Mouse (Mus musculus) thymus, postnatal 10 days (tissue): ENCODE measurements at regions not wholly inside any gene's neighbourhood (a gene's known extent, or its start where the extent isn't known, plus 50 kb on each side); places are given as distances from the start of the nearest gene placed in this dataset.
A peak's percentile ranks its signal among the peaks of the same experiment; 100 is the strongest.
"Not testable (repeated sequence)": the region's sequence is repeated elsewhere in the genome, so short reads cannot be mapped to it uniquely, and the experiment has no call there.

ENCODE experiments used
- DNase-seq, 2 experiments: peaks; one replicate each; pipeline ENCODE4 v3.0.0; 2021; ENCODE audit warnings: low spot score in 2 of 2

- DNase-seq, result no peak
Observed at GRCm38 (mm10) chr6:144940871-144941380, 135.1 kb downstream of the Bcat1 start.

GRCm38 (mm10) chr6:144938613-144939236, 137.3 kb downstream of the Bcat1 start:
- DNase-seq, result no peak

GRCm38 (mm10) chr6:144937211-144937610, 138.8 kb downstream of the Bcat1 start:
- DNase-seq, result no peak

DNA sequence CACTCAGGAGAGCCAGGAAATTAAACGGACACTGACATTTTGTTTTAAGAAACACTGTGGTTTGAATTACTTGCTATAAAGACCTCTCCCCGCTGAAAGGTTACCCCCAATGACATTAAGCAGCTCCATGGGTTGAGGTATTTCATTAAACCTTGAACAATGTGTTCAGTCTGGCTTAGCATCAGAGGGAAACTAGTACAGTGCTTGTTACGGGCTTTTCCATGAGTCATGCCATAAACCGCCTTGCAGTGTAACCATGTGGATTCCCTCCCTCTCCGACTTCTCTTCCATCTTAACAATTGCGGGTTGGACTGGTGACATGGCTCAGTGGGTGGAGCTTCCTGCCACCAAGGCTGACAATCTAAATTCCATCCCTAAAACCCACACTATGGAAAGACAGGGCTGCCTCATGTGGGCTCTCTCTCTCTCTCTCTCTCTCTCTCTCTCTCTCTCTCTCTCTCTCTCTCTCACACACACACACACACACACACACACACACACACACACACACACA, 142.2 kb downstream of the Bcat1 start:
- DNase-seq, result no peak

DNA sequence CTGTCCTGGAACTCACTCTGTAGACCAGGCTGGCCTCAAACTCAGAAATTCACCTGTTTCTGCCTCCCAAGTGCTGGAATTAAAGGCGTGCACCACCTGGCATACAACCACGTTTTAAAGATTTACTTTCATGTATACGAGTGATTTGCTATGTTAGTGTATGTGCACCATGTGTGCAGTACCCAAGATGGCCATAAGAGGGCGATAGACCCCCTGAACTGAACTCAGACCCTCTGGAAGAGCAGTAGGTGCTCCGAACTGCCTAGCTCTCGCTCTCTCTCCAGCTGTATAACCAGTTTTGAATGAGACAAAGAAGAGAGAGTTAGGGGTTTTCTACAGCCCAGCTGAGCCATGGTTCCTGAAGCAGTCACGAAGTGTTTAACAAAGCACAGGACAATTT, 143.6 kb downstream of the Bcat1 start:
- no peak for DNase-seq

DNA sequence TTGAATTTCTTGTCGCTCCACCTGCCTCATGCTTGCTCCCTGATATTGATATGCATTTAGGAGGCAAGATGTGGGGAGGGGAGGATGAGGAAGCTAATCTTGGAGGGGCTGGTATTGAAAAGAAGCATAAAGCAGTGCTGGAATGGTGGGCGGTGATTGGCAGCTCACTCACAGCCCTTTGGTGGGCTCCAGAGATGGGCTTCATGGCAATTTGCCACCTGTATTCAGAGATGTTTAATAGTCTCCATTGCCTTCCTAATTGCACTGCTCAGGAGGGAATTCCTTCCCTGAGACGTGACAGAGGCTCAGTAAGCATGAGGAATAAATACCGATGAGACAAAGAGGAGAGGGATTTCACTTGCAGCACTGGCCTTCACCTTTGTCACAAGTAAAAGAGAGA, 146.0 kb downstream of the Bcat1 start:
- no peak for DNase-seq

DNA sequence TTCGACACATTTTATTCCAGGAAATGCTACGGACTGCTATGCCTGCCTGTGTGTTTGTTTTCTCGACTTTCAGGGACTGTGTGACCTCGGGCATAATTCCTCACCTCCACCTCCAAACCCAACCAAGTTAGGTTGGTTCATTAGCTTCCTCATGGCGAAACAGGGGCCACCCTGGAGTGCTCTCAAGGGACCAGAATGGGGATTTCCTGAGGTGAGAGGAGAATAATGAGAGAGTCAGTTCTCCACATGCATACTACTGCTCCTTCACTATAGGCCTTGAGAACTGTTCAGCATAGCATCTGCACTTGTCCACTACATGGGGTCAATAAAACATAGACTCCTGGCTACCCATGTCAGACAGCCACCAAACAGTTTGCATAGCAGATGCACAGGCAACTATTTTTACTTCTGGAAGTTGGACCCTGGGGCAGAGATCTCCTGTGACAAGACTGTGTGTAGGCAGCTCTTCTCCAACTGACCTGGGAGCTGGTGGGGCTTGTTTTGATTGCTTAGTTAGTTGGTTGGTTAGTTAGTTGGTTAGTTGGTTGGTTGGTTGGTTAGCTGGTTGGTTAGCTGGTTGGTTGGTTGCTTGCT, 146.6 kb downstream of the Bcat1 start:
- no peak for DNase-seq

GRCm38 (mm10) chr6:144927599-144927998, 145.8 kb upstream of the Sox5 start:
- no peak for DNase-seq

- DNase-seq, result peak in 1 of 2 experiments; percentile 5
Observed at GRCm38 (mm10) chr6:144922762-144923161, 141.0 kb upstream of the Sox5 start.

- no peak for DNase-seq
Observed at GRCm38 (mm10) chr6:144919750-144920149, 138.0 kb upstream of the Sox5 start.

GRCm38 (mm10) chr6:144917128-144917527, 135.4 kb upstream of the Sox5 start:
- DNase-seq, result no peak

GRCm38 (mm10) chr6:144911781-144912180, 130.0 kb upstream of the Sox5 start:
- no peak for DNase-seq

- DNase-seq, result no peak
Observed at GRCm38 (mm10) chr6:144910392-144910791, 128.6 kb upstream of the Sox5 start.

GRCm38 (mm10) chr6:144908646-144909045, 126.9 kb upstream of the Sox5 start:
- DNase-seq, result no peak

GRCm38 (mm10) chr6:144903156-144903555, 121.4 kb upstream of the Sox5 start:
- DNase-seq, result peak; percentile 74 to 77

DNA sequence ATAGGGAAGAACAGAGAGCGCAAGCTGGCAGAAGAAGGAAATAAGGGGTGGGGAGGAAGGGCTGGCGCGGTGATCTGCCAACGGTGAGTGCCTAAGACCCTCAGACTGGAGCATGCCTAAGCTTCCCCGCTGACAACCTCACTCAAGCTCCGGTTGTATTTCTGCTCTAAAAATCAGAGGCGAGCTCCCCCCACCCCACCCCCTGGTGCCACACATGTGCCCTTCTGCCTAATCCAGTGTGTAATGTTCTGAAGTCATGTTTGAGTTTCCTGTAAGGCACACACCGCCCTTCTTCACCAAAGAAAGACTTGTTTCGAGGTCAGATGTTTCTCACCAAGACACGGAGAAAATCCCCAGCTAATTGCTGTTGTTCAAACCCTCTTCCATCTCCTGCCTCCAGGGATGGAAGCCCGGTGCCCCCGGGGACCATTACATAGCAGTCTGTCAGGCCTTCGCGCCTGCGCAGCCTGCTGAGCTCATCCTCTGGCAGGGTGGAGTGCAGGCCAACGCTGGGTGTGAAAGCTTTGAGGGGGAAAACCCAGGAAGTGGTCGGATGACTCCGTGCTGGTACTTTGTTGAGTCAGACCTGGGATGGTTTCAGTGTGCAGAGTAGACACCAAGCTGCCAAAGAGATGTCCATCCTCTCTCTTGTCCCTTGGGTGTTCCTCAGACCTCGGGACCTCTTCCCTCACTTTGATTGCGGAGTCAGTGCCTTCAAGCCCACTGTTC, 120.7 kb upstream of the Sox5 start:
- DNase-seq, result peak; percentile 78 to 82

GRCm38 (mm10) chr6:144901825-144902224, 120.0 kb upstream of the Sox5 start:
- peak; percentile 43 to 46 for DNase-seq

GRCm38 (mm10) chr6:144900858-144901257, 119.1 kb upstream of the Sox5 start:
- DNase-seq, result not testable (repeated sequence)

- no peak for DNase-seq
Observed at GRCm38 (mm10) chr6:144897526-144897925, 115.7 kb upstream of the Sox5 start.

DNA sequence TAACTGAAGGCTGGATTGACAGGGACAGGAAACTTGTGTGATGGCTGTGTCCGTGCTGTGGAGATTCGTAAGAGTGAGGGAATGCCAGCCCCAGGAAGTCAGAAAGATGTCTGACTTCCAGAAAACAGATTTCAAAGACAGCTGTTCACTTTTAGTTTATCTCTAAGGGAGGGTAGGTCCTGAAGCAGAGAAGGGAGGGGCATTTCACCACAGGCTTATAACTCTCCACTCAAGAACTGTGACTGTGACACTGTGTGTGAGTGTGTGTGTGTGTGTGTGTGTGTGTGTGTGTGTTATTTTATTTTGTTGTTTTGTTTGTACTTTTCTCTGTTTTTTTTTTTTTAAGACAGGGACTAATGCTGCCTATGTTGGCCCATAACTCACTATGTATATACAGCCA, 109.1 kb upstream of the Sox5 start:
- no peak for DNase-seq

DNA sequence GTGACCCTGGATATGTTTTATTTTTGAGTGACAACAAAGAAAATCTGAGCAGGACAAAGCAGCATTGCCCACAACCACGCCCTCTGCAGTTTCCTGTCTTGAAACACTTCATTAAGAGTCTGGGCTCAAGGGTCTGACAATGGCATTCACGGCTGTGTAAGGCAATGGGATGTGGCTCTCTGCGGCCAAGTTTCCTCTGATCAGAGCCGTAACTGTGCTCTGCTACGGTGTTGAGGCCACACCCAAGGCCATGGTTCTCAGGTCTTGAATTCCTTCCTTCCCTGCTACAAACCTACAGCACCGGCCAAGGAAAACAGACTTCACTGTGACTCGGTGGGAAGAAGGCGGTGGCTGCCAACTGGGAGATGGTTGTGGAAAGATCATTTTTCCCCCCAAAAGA, 108.4 kb upstream of the Sox5 start:
- DNase-seq, result no peak

DNA sequence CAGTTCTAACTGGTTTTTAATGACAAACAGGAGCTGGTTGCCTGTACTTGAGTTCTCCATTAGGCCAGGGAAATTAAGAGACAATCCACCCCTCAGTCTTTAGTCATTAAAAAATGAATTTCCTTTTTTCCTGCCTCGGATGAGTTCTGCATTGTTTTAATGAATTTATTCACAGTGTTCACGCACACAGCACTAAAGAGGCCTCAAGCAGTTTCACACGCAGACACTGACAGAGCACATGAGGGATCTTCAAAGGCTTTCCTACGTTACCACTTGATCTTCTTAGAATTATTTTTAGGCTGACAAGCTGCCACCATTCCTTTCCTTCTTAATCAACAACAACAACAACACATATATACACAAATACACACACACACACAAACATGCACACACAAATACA, 101.3 kb upstream of the Sox5 start:
- no peak for DNase-seq

- no peak for DNase-seq
Observed at GRCm38 (mm10) chr6:144880098-144880497, 98.3 kb upstream of the Sox5 start.
